8 mouse cellular contexts compared by ENCODE assay signal in genomic region chrX:38600177-38600994, GRCm38 (mm10). TPM values are rescaled to one million over a fixed set of nuclear protein-coding genes. Genes with fewer than 3 reads are reported as not detected.
DNase-seq lines count a peak whose midpoint lies in the region; ATAC-seq and TF ChIP-seq lines count a peak whose summit lies in the region.

Gene Mcts1, plus strand, starts transcription at chrX:38600578.

- 11% methylated on average over 26 of the region's 26 CpGs for WGBS in heart, embryonic 13.5 days
- 6% methylated on average over 26 of the region's 26 CpGs for WGBS in liver, embryonic 12.5 days (ENCODE audit: insufficient replicate concordance)
- WGBS in stomach, embryonic 15.5 days: 23% methylated on average over 26 of the region's 26 CpGs

- ATAC-seq in heart, embryonic 13.5 days (ENCODE audit: extremely low read depth, insufficient number of reproducible peaks, low FRiP score, low TSS enrichment): no peak; the same call in 1 of the 2 replicates
- ATAC-seq in liver, embryonic 12.5 days: peak; percentile 72
- ATAC-seq in stomach, embryonic 15.5 days (ENCODE audit: insufficient read depth, low FRiP score, low read depth): peak; percentile 84; the same call in 1 of the 2 replicates

- peak within 1 kb of the TSS; percentile 79 for H3K9ac ChIP-seq in heart, embryonic 13.5 days
- H3K9ac ChIP-seq in liver, embryonic 12.5 days: peak within 1 kb of the TSS; percentile 59
- peak within 1 kb of the TSS; percentile 16; the same call in 1 of the 2 replicates for H3K9ac ChIP-seq in stomach, embryonic 15.5 days

- H3K4me2 ChIP-seq in heart, embryonic 13.5 days: peak within 1 kb of the TSS; percentile 72
- peak within 1 kb of the TSS; percentile 68 for H3K4me2 ChIP-seq in liver, embryonic 12.5 days
- H3K4me2 ChIP-seq in stomach, embryonic 15.5 days: peak within 1 kb of the TSS; percentile 51

- peak within 1 kb of the TSS; percentile 86 for H3K27ac ChIP-seq in heart, embryonic 13.5 days (replicated peaks)
- H3K27ac ChIP-seq in liver, embryonic 12.5 days: peak within 1 kb of the TSS; percentile 58
- H3K27ac ChIP-seq in stomach, embryonic 15.5 days: peak within 1 kb of the TSS; percentile 83

- H3K36me3 ChIP-seq in heart, embryonic 13.5 days: 0 out of 2 replicates have a peak, but pooled peaks cover 2% of the 10 kb centered on the region
- H3K36me3 ChIP-seq in liver, embryonic 12.5 days: no peaks in the 10 kb centered on the region
- no peaks in the 10 kb centered on the region for H3K36me3 ChIP-seq in stomach, embryonic 15.5 days

- H3K27me3 ChIP-seq in heart, embryonic 13.5 days (replicated peaks): no peaks in the 10 kb centered on the region
- H3K27me3 ChIP-seq in liver, embryonic 12.5 days (replicated peaks): no peaks in the 10 kb centered on the region
- no peaks in the 10 kb centered on the region for H3K27me3 ChIP-seq in stomach, embryonic 15.5 days (replicated peaks)

- TF ChIP-seq CTCF in brain, embryonic 14.5 days (IDR thresholded peaks at IDR 0.05; ENCODE audit: borderline replicate concordance, extremely low read depth, insufficient read depth, insufficient read length): no peak

- H3K4me1 ChIP-seq in heart, embryonic 13.5 days: no peaks in the 10 kb centered on the region
- no peaks in the 10 kb centered on the region for H3K4me1 ChIP-seq in liver, embryonic 12.5 days
- no peaks in the 10 kb centered on the region for H3K4me1 ChIP-seq in stomach, embryonic 15.5 days

- no peaks in the 10 kb centered on the region for H3K9me3 ChIP-seq in heart, embryonic 13.5 days
- H3K9me3 ChIP-seq in liver, embryonic 12.5 days (replicated peaks): no peaks in the 10 kb centered on the region
- no peaks in the 10 kb centered on the region for H3K9me3 ChIP-seq in stomach, embryonic 15.5 days

- DNase-seq in CD4-positive helper T cell, adult 2 months (ENCODE audit: low read depth, low spot score): peak; percentile 89
- DNase-seq in brain, embryonic 14.5 days (ENCODE audit: low read depth): peak; percentile 97
- DNase-seq in fat pad, adult 2 months (ENCODE audit: extremely low read depth, low read depth, low spot score): peak; percentile 42
- peak; percentile 76 for DNase-seq in kidney, postnatal 10 days
- peak; percentile 72 to 76 for DNase-seq in natural killer cell, adult 2 months (ENCODE audit: low spot score in 2 of 2)

- TF ChIP-seq POLR2A in brain, embryonic 14.5 days (IDR thresholded peaks at IDR 0.05; ENCODE audit: borderline replicate concordance, extremely low read depth, insufficient read depth, insufficient read length, poor library complexity, severe bottlenecking): no peak

- peak within 1 kb of the TSS; percentile 62 for H3K4me3 ChIP-seq in heart, embryonic 13.5 days
- H3K4me3 ChIP-seq in liver, embryonic 12.5 days: peak within 1 kb of the TSS; percentile 62
- H3K4me3 ChIP-seq in stomach, embryonic 15.5 days (replicated peaks): peak within 1 kb of the TSS; percentile 48

RNA-seq across cellular contexts. Expression of gene Mcts1, which starts in this region (rescaled TPM):
- 89.9 and 97.5 TPM in 2 replicates for polyA plus RNA-seq in brain, embryonic 14.5 days (2012; rRNA removed)
- 51.4 and 56.1 TPM in 2 replicates for polyA plus RNA-seq in heart, embryonic 13.5 days (2015; fragmentation: Nextera tagmentation; extraction: Ambion mirVana)
- 56.8 TPM in 2 replicates for polyA plus RNA-seq in liver, embryonic 12.5 days (2016; fragmentation: Nextera tagmentation; extraction: Ambion mirVana)
- polyA plus RNA-seq in stomach, embryonic 15.5 days (2015; fragmentation: Nextera tagmentation; extraction: Ambion mirVana): 88.7 and 91.1 TPM in 2 replicates

Comparison
In these comparisons a context has a peak if more than half of its experiments do, and no peak if none do; other contexts are left out.
1. DNase-seq: peak in every context shown above with its lines; median percentile 97 in brain, embryonic 14.5 days; 89 in CD4-positive helper T cell, adult 2 months; 76 in kidney, postnatal 10 days; 74 in natural killer cell, adult 2 months; 42 in fat pad, adult 2 months.
2. H3K9ac ChIP-seq: peak in every context shown above with its lines; median percentile 79 in heart, embryonic 13.5 days; 59 in liver, embryonic 12.5 days; 16 in stomach, embryonic 15.5 days.